Mouse (Mus musculus): ENCODE results near the gene Gm28308. TPM values are rescaled to one million over a fixed set of nuclear protein-coding genes. Genes with fewer than 3 reads are reported as not detected.
A peak's percentile ranks its signal among the peaks of the same experiment; 100 is the strongest.

The Gm28308 gene
- polyA plus RNA-seq (2015; fragmentation: Nextera tagmentation; extraction: Ambion mirVana) = not detected in 2 replicates

DNA sequence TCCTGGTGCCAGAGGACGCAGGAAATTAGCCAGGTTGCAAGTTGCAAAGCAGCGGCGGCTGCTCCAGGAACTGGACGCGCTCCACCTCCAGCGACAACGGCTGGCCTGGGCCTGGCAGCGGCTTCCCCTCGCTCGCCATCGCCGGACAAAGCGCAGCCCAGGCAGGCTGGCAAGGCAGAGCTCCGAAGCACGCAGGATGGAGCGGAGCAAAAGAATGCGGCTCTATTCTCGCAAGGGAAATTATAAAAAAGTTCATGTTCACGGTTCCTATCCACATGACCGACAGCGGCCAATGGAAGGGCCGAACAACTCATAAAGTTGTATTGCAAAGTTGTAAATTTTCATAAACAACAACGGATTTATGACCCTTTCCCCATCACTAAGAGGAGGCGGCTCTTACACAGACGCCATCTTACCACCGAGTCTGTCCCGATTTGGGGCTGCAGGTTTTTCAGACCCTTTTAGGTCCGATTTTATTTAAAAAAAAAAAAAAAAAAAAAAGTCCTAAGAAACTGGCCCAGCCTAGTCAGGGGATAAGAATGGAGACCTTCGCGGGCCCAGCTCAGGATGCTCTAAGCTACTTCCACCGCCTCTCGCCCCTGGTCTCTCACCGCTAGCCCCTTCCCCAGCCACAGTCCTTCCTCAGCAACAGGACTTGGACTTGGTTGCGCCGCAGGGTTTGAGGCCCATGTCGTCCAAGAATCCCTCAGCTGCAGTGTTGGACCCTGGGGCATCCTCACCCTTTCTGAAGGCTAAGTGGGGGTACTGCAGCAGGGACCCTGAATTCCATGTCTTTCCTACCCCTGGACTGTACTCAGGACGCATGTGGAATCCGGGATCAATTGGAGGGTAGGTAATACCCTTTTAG is at the start of gene Gm28308, which contains the start of gene Hoxa3:
Gene Gm28308, minus strand, starts transcription at position 221 of the 868 bp plus-strand sequence.
Gene Hoxa3, minus strand, starts transcription at position 218 of the 868 bp plus-strand sequence.
- ATAC-seq (ENCODE audit: insufficient number of reproducible peaks, low FRiP score, low TSS enrichment, low read depth) = no peak
- no peaks in the 10 kb centered on the region for H3K36me3 ChIP-seq
- H3K27ac ChIP-seq (replicated peaks) = no peak within 1 kb of the TSS
- H3K27me3 ChIP-seq = peaks cover 99% of the 10 kb centered on the region
- WGBS = 2% methylated on average over 38 of the region's 38 CpGs
- H3K9ac ChIP-seq = no peak within 1 kb of the TSS
- peak within 1 kb of the TSS; percentile 24 for H3K4me3 ChIP-seq (replicated peaks)
- H3K4me2 ChIP-seq (replicated peaks) = no peak within 1 kb of the TSS
- H3K9me3 ChIP-seq (replicated peaks) = no peaks in the 10 kb centered on the region
- H3K4me1 ChIP-seq = peaks cover 32% of the 10 kb centered on the region

GRCm38 (mm10) chr6:52262463-52263320 is 49.6 kb upstream of the Gm28308 start:
- peaks cover 94% of the 10 kb centered on the region for H3K27me3 ChIP-seq
- H3K27ac ChIP-seq (replicated peaks) = no peak overlapping the region

DNA sequence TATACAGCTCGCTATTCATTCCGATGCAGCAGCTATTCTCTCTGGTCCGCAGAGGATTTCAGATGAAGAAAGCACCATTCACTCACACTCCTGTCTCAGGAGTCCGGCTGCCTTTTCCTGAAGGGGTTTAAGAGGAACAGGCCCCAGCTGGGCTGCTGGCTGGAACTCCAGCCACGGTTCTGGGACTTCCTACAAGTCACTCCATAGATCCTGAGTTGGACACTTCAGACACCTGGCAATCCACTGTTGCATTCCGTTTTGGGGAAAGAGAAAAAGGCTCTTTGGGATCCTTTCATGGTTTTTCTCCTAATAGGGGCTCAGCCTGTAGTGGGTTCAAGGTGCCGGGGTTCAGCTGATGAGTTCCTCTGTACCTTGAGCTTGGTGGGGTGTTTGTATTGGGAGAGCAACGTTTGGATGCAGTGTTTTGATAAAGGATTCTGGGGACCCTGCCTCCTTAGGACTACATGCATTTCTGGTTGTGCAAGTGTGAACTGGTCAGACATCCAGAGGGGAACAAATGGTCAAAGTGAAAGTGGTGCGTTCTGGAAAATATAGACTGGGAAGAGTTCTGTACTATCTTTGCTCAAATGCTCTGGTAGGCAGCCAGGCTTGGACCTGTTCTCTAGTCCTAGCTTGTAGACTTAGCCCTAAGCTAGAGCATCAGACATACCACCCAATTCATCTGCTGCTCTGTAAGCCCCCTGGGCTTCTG is 48.8 kb upstream of the Gm28308 start:
- no peaks in the 10 kb centered on the region for H3K9me3 ChIP-seq (replicated peaks)
- no peak overlapping the region for H3K9ac ChIP-seq
- no peaks in the 10 kb centered on the region for H3K36me3 ChIP-seq
- no peak overlapping the region for H3K27ac ChIP-seq (replicated peaks)
- no peak overlapping the region for H3K4me2 ChIP-seq (replicated peaks)
- H3K27me3 ChIP-seq = peaks cover 96% of the 10 kb centered on the region
- peaks cover 15% of the 10 kb centered on the region for H3K4me1 ChIP-seq
- ATAC-seq (ENCODE audit: insufficient number of reproducible peaks, low FRiP score, low TSS enrichment, low read depth) = no peak
- WGBS = 2% methylated on average over 9 of the region's 9 CpGs
- H3K4me3 ChIP-seq (replicated peaks) = no peak overlapping the region

More at GRCm38 (mm10) chr6:52262463-52263320, 49.6 kb upstream of the Gm28308 start:
- H3K4me1 ChIP-seq = peaks cover 15% of the 10 kb centered on the region
- H3K4me3 ChIP-seq (replicated peaks) = no peak overlapping the region
- no peaks in the 10 kb centered on the region for H3K9me3 ChIP-seq (replicated peaks)
- H3K9ac ChIP-seq = no peak overlapping the region
- no peak overlapping the region for H3K4me2 ChIP-seq (replicated peaks)
- 2% methylated on average over 24 of the region's 24 CpGs for WGBS
- no peaks in the 10 kb centered on the region for H3K36me3 ChIP-seq
- ATAC-seq (ENCODE audit: insufficient number of reproducible peaks, low FRiP score, low TSS enrichment, low read depth) = no peak

- Histone ChIP-seq H3K9ac (no peak within 1 kb of the TSS), H3K27ac (replicated peaks) (no peak within 1 kb of the TSS), H3K27me3 (peaks cover 94% of the 10 kb centered on the region), H3K4me1 (peaks cover 15% of the 10 kb centered on the region), H3K36me3 (no peaks in the 10 kb centered on the region), H3K4me3 (replicated peaks) (peak within 1 kb of the TSS; percentile 43), H3K4me2 (replicated peaks) (peak within 1 kb of the TSS; percentile 70), H3K9me3 (replicated peaks) (no peaks in the 10 kb centered on the region)
- ATAC-seq (ENCODE audit: insufficient number of reproducible peaks, low FRiP score, low TSS enrichment, low read depth) = 0 out of 2 replicates have a peak, but pooled peaks have one; percentile 19
- WGBS = 2% methylated on average over 53 of the region's 72 CpGs
Observed at GRCm38 (mm10) chr6:52260654-52261575, 47.8 kb upstream of the Gm28308 start, which contains the start of gene Hoxa13. Gene Hoxa13, minus strand, starts transcription at chr6:52260880.

- H3K9ac ChIP-seq = no peak overlapping the region
- no peaks in the 10 kb centered on the region for H3K9me3 ChIP-seq (replicated peaks)
- H3K4me1 ChIP-seq = peaks cover 15% of the 10 kb centered on the region
- under 1% methylated on average over 39 of the region's 39 CpGs for WGBS
- H3K27me3 ChIP-seq = peaks cover 92% of the 10 kb centered on the region
- H3K27ac ChIP-seq (replicated peaks) = no peak overlapping the region
- H3K4me2 ChIP-seq (replicated peaks) = peak overlapping the region; percentile 70
- ATAC-seq (ENCODE audit: insufficient number of reproducible peaks, low FRiP score, low TSS enrichment, low read depth) = no peak
- H3K36me3 ChIP-seq = no peaks in the 10 kb centered on the region
- peak overlapping the region; percentile 43 for H3K4me3 ChIP-seq (replicated peaks)
Observed at GRCm38 (mm10) chr6:52259811-52260261, 46.7 kb upstream of the Gm28308 start.

DNA sequence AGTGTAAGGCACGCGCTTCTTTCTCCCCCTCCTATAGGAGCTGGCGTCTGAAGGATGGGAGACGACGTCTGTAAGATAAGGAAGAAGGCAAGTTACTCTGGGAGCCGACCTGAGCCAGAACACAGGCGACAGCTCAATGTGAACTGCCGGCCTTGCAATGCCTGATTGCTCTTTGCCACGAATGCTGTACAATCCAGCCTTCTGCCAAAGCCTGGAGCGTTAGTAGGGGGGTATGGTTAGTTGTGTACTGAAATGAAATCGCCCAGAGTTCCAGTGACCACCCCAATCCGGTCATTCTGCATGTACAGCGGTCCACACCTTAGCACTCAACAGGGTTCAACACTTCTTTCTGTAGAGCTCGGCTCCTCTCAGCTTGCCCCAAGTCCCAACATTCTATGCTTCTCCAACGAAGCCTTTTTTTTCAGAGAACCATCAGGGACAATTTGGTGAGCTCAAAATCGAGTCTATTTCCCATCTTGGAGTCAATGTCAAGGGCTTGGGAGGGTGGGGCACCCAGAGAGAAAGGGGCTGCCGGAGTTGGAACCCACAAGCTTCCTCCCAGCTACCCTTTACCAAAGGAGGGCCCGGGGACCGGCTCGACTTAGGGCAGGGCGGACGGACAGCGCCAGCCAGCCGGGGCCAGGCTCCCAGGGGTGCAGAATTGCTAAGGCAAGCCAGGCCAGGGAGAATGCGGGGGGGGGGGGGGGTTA is 46.1 kb upstream of the Gm28308 start:
- no peak overlapping the region for H3K27ac ChIP-seq (replicated peaks)
- no peaks in the 10 kb centered on the region for H3K9me3 ChIP-seq (replicated peaks)
- ATAC-seq (ENCODE audit: insufficient number of reproducible peaks, low FRiP score, low TSS enrichment, low read depth) = no peak
- H3K27me3 ChIP-seq = peaks cover 89% of the 10 kb centered on the region
- no peak overlapping the region for H3K4me2 ChIP-seq (replicated peaks)
- H3K4me3 ChIP-seq (replicated peaks) = no peak overlapping the region
- no peaks in the 10 kb centered on the region for H3K36me3 ChIP-seq
- no peak overlapping the region for H3K9ac ChIP-seq
- H3K4me1 ChIP-seq = peaks cover 15% of the 10 kb centered on the region
- WGBS = 1% methylated on average over 25 of the region's 25 CpGs

DNA sequence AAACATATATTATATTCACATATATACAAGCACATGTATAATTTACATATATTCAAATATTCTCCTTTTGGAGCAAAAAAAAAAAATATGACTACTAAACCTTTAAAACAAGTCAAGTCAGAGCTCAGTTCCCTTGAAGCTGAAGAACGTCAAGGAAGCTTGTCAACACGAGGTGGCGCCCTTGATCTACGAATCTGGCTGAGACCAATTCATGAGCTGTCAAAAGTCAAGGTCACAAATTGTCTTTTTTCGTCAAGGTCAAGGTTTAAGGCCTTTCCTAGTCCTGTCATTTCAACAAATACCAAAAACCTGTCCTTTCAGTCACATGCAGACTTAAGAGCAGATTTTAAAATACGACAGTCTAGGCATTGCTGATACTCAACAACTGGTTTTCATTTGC is 43.8 kb upstream of the Gm28308 start:
- peaks cover 20% of the 10 kb centered on the region for H3K4me1 ChIP-seq
- 0% methylated on average over 6 of the region's 6 CpGs for WGBS
- H3K9ac ChIP-seq = no peak overlapping the region
- no peak for ATAC-seq (ENCODE audit: insufficient number of reproducible peaks, low FRiP score, low TSS enrichment, low read depth)
- no peak overlapping the region for H3K27ac ChIP-seq (replicated peaks)
- no peak overlapping the region for H3K4me3 ChIP-seq (replicated peaks)
- no peaks in the 10 kb centered on the region for H3K9me3 ChIP-seq (replicated peaks)
- H3K27me3 ChIP-seq = peaks cover 89% of the 10 kb centered on the region
- no peaks in the 10 kb centered on the region for H3K36me3 ChIP-seq
- H3K4me2 ChIP-seq (replicated peaks) = no peak overlapping the region

DNA sequence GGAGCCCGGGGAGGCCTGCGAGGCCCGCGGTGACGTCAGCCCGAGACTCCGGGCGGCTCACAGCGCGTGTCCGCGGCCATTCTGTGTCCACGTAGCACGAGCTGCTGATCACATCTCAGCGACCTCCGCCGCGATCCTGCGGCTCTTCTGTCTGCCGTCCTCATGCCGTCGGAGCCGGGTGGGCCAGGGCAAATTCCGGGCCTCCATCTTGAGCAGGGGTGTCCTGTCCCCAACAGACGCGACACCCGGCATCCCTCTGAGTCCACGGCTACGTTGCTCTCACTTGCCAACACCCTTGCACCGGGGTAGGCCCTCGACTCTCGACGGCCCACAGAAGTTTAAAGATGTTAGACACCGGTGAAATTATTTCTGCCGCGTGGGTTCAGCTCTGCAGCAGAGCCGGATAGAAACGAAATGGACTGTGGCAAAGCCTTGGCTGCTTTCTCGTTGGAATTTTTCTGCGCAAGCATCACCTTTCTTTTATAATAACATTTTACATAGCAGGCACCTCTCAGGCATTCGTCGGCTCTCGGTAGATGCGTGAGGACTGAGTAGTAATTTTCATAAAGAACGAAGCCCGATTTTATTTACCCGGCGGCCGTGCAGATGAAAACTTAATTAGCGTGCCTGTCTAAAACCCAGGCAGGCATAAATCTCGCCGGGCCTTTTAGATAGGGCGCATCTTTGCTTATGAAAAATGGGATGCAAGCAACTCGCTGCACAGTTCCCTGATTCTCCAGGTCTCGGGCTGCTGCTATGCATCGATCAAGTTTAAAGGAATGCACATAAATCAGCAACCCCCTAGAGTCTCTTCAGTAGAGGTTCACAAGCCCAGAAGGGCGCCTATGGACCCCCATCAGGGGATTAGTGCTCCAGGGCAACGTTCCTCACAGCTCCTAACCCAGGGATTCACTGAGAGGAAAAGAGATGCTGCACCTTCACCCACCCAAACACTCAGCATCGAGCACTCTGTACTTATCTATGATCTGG is 40.7 kb upstream of the Gm28308 start:
- no peak for ATAC-seq (ENCODE audit: insufficient number of reproducible peaks, low FRiP score, low TSS enrichment, low read depth)
- Histone ChIP-seq H3K27ac (replicated peaks) (no peak overlapping the region), H3K4me3 (replicated peaks) (peak overlapping the region; percentile 16), H3K27me3 (peaks cover 89% of the 10 kb centered on the region), H3K36me3 (no peaks in the 10 kb centered on the region), H3K9me3 (replicated peaks) (no peaks in the 10 kb centered on the region), H3K4me2 (replicated peaks) (no peak overlapping the region), H3K4me1 (peaks cover 5% of the 10 kb centered on the region; the same call in 1 of the 2 replicates), H3K9ac (no peak overlapping the region)
- WGBS = 1% methylated on average over 59 of the region's 59 CpGs
